ENCODE assay signal across 7 mouse cellular contexts in genomic region chr12:40247976-40248375, GRCm38 (mm10). TPM values are rescaled to one million over a fixed set of nuclear protein-coding genes. Genes with fewer than 3 reads are reported as not detected.
DNase-seq lines count a peak whose midpoint lies in the region; ATAC-seq and TF ChIP-seq lines count a peak whose summit lies in the region.

No protein-coding gene starts in this region.

- TF ChIP-seq CTCF in hindbrain, postnatal 0 days (IDR thresholded peaks at IDR 0.05; ENCODE audit: low read depth): no peak

- no peak overlapping the region for H3K4me2 ChIP-seq in lung, embryonic 16.5 days (ENCODE audit: low read depth, low read length)
- no peak overlapping the region for H3K4me2 ChIP-seq in hindbrain, postnatal 0 days (ENCODE audit: low read depth, low read length)

- ATAC-seq in lung, embryonic 16.5 days (ENCODE audit: low read depth): peak; percentile 74
- no peak for ATAC-seq in hindbrain, postnatal 0 days

- H3K4me3 ChIP-seq in lung, embryonic 16.5 days (ENCODE audit: low read length): no peak overlapping the region
- H3K4me3 ChIP-seq in hindbrain, postnatal 0 days (ENCODE audit: low read length): no peak overlapping the region

- peaks cover 18% of the 10 kb centered on the region for H3K4me1 ChIP-seq in lung, embryonic 16.5 days (replicated peaks; ENCODE audit: control insufficient read depth, insufficient read depth, low read length)
- no peaks in the 10 kb centered on the region; the same call in 1 of the 2 replicates for H3K4me1 ChIP-seq in hindbrain, postnatal 0 days (ENCODE audit: insufficient read depth, low read length)

- 62% methylated on average over 6 of the region's 6 CpGs for WGBS in lung, embryonic 16.5 days
- 86% methylated on average over 6 of the region's 6 CpGs for WGBS in hindbrain, postnatal 0 days

- peak overlapping the region; percentile 5; the same call in 1 of the 2 replicates for H3K27ac ChIP-seq in lung, embryonic 16.5 days (ENCODE audit: low read length)
- H3K27ac ChIP-seq in hindbrain, postnatal 0 days: no peak overlapping the region

- no peaks in the 10 kb centered on the region for H3K27me3 ChIP-seq in lung, embryonic 16.5 days (ENCODE audit: control insufficient read depth, insufficient read depth, low read depth, low read length)
- H3K27me3 ChIP-seq in hindbrain, postnatal 0 days (ENCODE audit: insufficient read depth, low read length): no peaks in the 10 kb centered on the region

- H3K9me3 ChIP-seq in lung, embryonic 16.5 days (ENCODE audit: control insufficient read depth, low read length): no peaks in the 10 kb centered on the region
- no peaks in the 10 kb centered on the region for H3K9me3 ChIP-seq in hindbrain, postnatal 0 days (ENCODE audit: low read length)

- DNase-seq in NIH3T3 (ENCODE audit: low read depth): peak; percentile 79
- peak; percentile 40 for DNase-seq in c-Kit-negative CD71-positive TER-119-positive erythroid progenitor cells, embryonic 14.5 days (ENCODE audit: low read depth, low spot score)
- peak; percentile 36 for DNase-seq in induced T-regulatory cell, adult 2 months (ENCODE audit: low read depth)
- DNase-seq in frontal cortex, postnatal 25 days (ENCODE audit: low spot score in 2 of 2): no peak
- DNase-seq in right cerebral cortex, postnatal 4 days: no peak
- no peak for DNase-seq in hindbrain, postnatal 0 days (ENCODE audit: low spot score)

- H3K9ac ChIP-seq in lung, embryonic 16.5 days (ENCODE audit: low read length): no peak overlapping the region
- no peak overlapping the region for H3K9ac ChIP-seq in hindbrain, postnatal 0 days (replicated peaks; ENCODE audit: low read length)

- no peaks in the 10 kb centered on the region for H3K36me3 ChIP-seq in lung, embryonic 16.5 days (ENCODE audit: control insufficient read depth, insufficient read depth, low read length)
- H3K36me3 ChIP-seq in hindbrain, postnatal 0 days (ENCODE audit: insufficient read depth, low read length): no peaks in the 10 kb centered on the region

RNA-seq across cellular contexts. Expression of gene Ifrd1, which starts 0.3 kb away (rescaled TPM):
- 112 and 117 TPM in 2 replicates for polyA plus RNA-seq in lung, embryonic 16.5 days (2015; fragmentation: Nextera tagmentation; extraction: Ambion mirVana)
- total RNA-seq in hindbrain, postnatal 0 days (2014; rRNA removed): 36.0 and 37.8 TPM in 2 replicates
- polyA plus RNA-seq in hindbrain, postnatal 0 days (2015; fragmentation: Nextera tagmentation; extraction: Ambion mirVana): 118 and 128 TPM in 2 replicates

RNA-seq across cellular contexts. Expression of gene Lsmem1, which starts 48.7 kb away (rescaled TPM):
- 0.65 and 0.88 TPM in 2 replicates for polyA plus RNA-seq in lung, embryonic 16.5 days (2015; fragmentation: Nextera tagmentation; extraction: Ambion mirVana)
- not detected in 2 replicates for total RNA-seq in hindbrain, postnatal 0 days (2014; rRNA removed)
- 0.09 and 0.24 TPM in 2 replicates for polyA plus RNA-seq in hindbrain, postnatal 0 days (2015; fragmentation: Nextera tagmentation; extraction: Ambion mirVana)

Comparison
In these comparisons a context has a peak if more than half of its experiments do, and no peak if none do; other contexts are left out.
1. DNase-seq: peak in NIH3T3 (single experiment), c-Kit-negative CD71-positive TER-119-positive erythroid progenitor cells, embryonic 14.5 days (single experiment) and induced T-regulatory cell, adult 2 months (single experiment); none in frontal cortex, postnatal 25 days (0 of 2), right cerebral cortex, postnatal 4 days (single experiment) and hindbrain, postnatal 0 days (single experiment).